Mouse (Mus musculus) embryonic fibroblast, embryonic 13.5 days (primary cell): ENCODE results near the gene Mphosph9.
"Not testable (repeated sequence)": the region's sequence is repeated elsewhere in the genome, so short reads cannot be mapped to it uniquely, and the experiment has no call there.

Experiments
- CTCF ChIP-seq: IDR thresholded peaks from 2 replicates; pipeline ENCODE4 v1.5.1; 2011; ENCODE audit warnings: mild to moderate bottlenecking, control low read depth, low read length, moderate library complexity, borderline replicate concordance; ENCODE audit not compliant: insufficient read depth
- POLR2A ChIP-seq: IDR thresholded peaks from 2 replicates; pipeline ENCODE4 v1.6.1; 2011; ENCODE audit warnings: low read depth, mild to moderate bottlenecking, control low read depth, low read length, moderate library complexity

DNA sequence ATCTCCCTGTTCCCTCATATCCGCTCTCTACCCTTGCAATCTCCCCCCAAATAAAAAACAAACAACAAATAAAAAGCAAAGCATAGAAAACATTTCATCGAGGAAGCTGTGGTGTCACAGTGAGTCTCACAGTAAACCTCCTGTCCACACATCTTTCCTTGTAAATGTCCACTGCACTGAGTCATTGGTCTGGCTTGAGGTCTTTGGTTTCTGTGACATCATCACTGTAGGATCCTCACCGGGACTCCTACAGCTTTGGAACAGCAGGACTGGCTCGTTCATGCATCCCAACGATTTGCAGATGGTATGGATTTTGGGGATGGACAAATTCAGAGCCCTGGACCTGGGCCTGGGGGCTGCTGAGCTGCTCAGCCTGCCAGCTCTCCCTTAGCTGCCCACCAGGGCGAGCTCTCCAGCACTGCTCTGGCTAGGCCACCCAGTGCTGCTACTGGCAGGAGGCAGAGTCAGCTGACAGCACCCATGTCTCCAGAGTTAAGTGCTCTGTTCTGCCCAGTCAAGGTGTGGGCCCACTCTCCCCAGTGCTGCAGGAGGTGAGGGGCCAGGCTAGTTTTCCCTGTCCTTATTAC is 14.1 kb upstream of the Mphosph9 start:
- TF ChIP-seq POLR2A, CTCF: not testable (repeated sequence)
